Mouse (Mus musculus) thymus, adult 2 months (tissue): ENCODE data around the gene Pax8. TPM values are rescaled to one million over a fixed set of nuclear protein-coding genes. Genes with fewer than 3 reads are reported as not detected.

Experiments
- DNase-seq: peaks from one replicate; pipeline ENCODE4 v3.0.0; 2021
- H3K27ac ChIP-seq: fragments of 200-500 bp; 2 replicates; pipeline ENCODE4 v1.5.1; 2012; ENCODE audit warnings: low read length, control low read depth; ENCODE audit not compliant: control insufficient read depth, insufficient read depth
- H3K27me3 ChIP-seq: fragments of 200-500 bp; 2 replicates; pipeline ENCODE4 v1.6.1; 2012; ENCODE audit warnings: mild to moderate bottlenecking, low read length, moderate library complexity, mixed read lengths; ENCODE audit not compliant: control insufficient read depth, insufficient read depth
- H3K36me3 ChIP-seq: fragments of 200-500 bp; 2 replicates; pipeline ENCODE4 v1.6.1; 2012; ENCODE audit warnings: mild to moderate bottlenecking, low read length, moderate library complexity; ENCODE audit not compliant: control insufficient read depth, insufficient read depth
- H3K4me1 ChIP-seq: fragments of 200-500 bp; replicated peaks from 2 replicates; pipeline ENCODE4 v1.6.1; 2012; ENCODE audit warnings: low read length; ENCODE audit not compliant: control insufficient read depth, insufficient read depth
- H3K4me3 ChIP-seq: fragments of 200-500 bp; 2 replicates; pipeline ENCODE4 v1.5.1; 2012; ENCODE audit warnings: mild to moderate bottlenecking, low read length, control low read depth, moderate library complexity; ENCODE audit not compliant: control insufficient read depth, insufficient read depth
- CTCF ChIP-seq: fragments of 200-500 bp; IDR thresholded peaks from 2 replicates; pipeline ENCODE4 v1.5.1; 2012; ENCODE audit warnings: mild to moderate bottlenecking, control low read depth, low read length, moderate library complexity, borderline replicate concordance; ENCODE audit not compliant: control insufficient read depth, poor library complexity, insufficient read depth; ENCODE audit errors: extremely low read depth
- POLR2A ChIP-seq: fragments of 200-500 bp; IDR thresholded peaks from 2 replicates; pipeline ENCODE4 v1.6.1; 2012; ENCODE audit warnings: mild to moderate bottlenecking, low read length, control low read depth, moderate library complexity; ENCODE audit not compliant: control insufficient read depth, poor library complexity, insufficient read depth; ENCODE audit errors: extremely low read depth
- WGBS: fragments of 180-500 bp; shearing (Covaris S2); methylation state at CpG from one replicate; pipeline ENCODE4 v1.1.7; 2018; 5-methylcytosine and 5-hydroxymethylcytosine counted together
- polyA plus RNA-seq: library from polyadenylated mRNA; depleted of rRNA; stranded (reverse); fragments of >200 nt; gene quantifications from 2 replicates; pipeline ENCODE4 v1.2.3, GENCODE M21; 2012

The Pax8 gene
- polyA plus RNA-seq, 1 experiment, result 0.08 TPM

DNA sequence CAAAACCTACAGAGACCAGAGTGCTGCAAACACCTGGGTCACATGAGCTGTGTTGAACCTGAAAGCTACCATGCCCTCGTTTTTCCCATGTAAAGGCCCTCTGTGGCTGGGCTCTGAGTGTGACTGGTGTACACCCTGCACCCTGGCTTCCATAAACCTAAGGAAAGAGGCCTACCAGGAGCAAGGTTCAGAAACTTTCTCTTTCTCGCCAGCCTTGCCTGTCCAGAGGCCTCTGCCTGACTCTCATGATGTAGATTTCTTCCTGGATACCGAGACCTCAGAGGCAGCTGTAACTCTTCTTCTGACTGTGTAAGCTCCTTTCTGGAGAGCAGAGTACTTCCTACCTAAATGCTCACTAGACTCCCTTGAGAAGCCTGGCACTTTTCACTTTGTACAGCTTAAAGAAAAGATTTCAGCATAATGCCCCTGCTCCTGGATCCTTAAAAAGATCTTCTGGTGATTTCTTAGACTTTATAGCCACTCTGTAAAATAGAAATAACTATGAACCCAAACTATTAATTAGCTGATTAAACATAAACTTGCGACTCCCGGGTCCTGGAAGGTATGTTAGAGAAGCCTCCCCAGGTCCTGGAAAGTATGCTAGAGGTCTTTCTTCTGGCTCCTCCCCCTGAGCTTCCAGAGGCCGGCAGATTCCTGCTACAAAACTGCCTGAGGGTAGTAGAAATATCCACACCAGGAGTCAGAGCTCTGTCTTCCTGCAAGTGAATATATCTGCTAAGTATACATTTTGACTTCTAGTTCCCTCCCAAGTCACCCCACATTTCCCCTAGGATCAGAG is 20.1 kb downstream of the Pax8 start:
- 0 out of 2 replicates have a peak, but pooled peaks cover 2% of the 10 kb centered on the region for H3K27me3 ChIP-seq
- H3K4me1 ChIP-seq, result no peaks in the 10 kb centered on the region
- TF ChIP-seq POLR2A (no peak), CTCF (no peak)
- no peaks in the 10 kb centered on the region for H3K36me3 ChIP-seq
- WGBS, result 76% methylated on average over 6 of the region's 6 CpGs
- H3K27ac ChIP-seq, result no peak overlapping the region
- H3K4me3 ChIP-seq, result no peak overlapping the region
- no peak for DNase-seq

DNA sequence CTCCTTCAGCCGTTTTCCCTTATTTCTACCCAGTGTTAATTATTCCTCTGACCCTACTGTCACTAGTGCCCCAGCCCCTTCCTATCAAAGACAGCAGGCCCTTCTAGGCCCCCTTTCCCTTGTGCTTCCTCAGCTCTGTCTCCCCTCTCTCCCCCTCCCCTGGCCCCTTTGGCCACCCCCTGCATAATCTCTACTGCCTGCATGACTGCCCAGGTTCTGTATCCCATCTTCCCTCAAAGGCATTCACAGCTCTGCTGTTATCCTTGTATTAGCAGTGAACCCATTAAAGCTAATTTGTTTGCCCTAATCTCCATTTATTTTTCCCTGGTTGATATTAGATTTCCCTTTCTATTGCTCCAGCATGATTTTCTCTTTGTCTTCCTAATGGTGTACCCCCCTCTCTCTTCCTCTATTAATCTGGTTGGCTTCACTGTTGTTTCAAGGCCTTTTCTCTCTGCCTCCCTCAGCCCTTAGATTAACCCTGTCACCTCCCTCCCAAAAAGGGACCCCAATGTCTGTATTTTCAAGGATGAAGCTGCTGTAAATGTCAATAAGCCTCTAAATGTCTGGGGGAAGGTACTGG is 20.9 kb downstream of the Pax8 start:
- 0 out of 2 replicates have a peak, but pooled peaks cover under 1% of the 10 kb centered on the region for H3K27me3 ChIP-seq
- WGBS, result 88% methylated on average over 1 of the region's 1 CpGs
- no peak for DNase-seq
- no peaks in the 10 kb centered on the region for H3K4me1 ChIP-seq
- H3K27ac ChIP-seq, result no peak overlapping the region
- H3K4me3 ChIP-seq, result no peak overlapping the region
- no peaks in the 10 kb centered on the region for H3K36me3 ChIP-seq
- TF ChIP-seq POLR2A, result no peak
- no peak for TF ChIP-seq CTCF

GRCm38 (mm10) chr2:24453206-24453605 is 22.2 kb downstream of the Pax8 start:
- Histone ChIP-seq H3K27me3 (no peaks in the 10 kb centered on the region), H3K4me3 (no peak overlapping the region), H3K4me1 (no peaks in the 10 kb centered on the region), H3K27ac (no peak overlapping the region), H3K36me3 (no peaks in the 10 kb centered on the region)
- no peak for DNase-seq
- WGBS, result 90% methylated on average over 5 of the region's 5 CpGs
- TF ChIP-seq CTCF (no peak), POLR2A (no peak)

DNA sequence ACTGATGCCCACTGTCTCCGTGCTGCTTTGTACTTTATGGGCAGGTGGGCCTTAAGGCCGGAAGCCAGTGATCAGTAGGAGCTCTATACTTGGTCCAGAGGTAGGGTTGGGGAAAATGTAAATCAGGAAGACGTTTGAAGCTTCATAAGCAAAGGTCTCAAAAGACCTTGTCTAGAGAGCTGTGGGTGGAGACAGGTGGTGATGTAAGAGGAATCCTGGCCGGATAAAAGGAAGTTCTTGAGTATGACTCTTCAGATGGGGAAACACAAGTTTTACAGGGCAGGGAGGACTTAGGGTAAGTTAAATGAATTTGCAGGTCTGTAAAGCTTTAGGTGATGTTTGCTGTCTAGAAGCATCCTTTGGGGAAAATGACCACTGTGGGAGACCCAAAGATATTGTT is 26.3 kb downstream of the Pax8 start:
- H3K36me3 ChIP-seq, result no peaks in the 10 kb centered on the region
- 65% methylated on average over 4 of the region's 4 CpGs for WGBS
- no peaks in the 10 kb centered on the region for H3K27me3 ChIP-seq
- TF ChIP-seq POLR2A (no peak), CTCF (no peak)
- no peak overlapping the region for H3K27ac ChIP-seq
- no peak overlapping the region for H3K4me3 ChIP-seq
- no peak for DNase-seq
- no peaks in the 10 kb centered on the region for H3K4me1 ChIP-seq

DNA sequence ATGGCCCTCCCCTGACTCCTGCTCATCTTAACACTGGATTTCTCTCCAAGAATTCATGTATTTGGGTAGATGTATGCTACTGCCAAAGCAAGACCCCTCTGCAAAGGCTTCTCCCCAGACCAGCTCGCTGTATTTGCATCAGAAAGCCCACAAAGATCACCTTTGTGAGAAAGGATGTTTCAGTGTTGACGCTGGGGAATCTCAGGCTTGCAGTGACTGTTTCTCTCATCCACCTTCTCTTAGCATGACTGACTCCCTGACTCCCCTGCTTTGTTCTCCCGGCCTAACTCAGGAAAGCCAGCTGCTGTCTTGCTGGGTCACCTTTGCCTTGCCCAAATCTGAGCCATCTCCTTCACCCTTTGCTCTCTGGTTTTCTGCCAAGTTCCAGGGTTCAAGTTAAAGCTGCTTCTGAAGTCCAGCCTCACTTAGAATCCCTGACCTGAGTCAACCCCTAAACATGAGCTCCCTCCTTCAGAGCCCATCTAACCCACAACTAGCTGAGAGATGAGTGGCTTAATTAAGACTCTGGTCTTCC is 32.1 kb downstream of the Pax8 start:
- no peaks in the 10 kb centered on the region for H3K36me3 ChIP-seq
- TF ChIP-seq CTCF, result no peak
- no peak for TF ChIP-seq POLR2A
- no peaks in the 10 kb centered on the region for H3K4me1 ChIP-seq
- no peak overlapping the region for H3K4me3 ChIP-seq
- no peak for DNase-seq
- 86% methylated on average over 3 of the region's 3 CpGs for WGBS
- H3K27ac ChIP-seq, result no peak overlapping the region
- H3K27me3 ChIP-seq, result no peaks in the 10 kb centered on the region

GRCm38 (mm10) chr2:24442303-24442925 is 33.0 kb downstream of the Pax8 start:
- Histone ChIP-seq H3K36me3 (no peaks in the 10 kb centered on the region), H3K27me3 (no peaks in the 10 kb centered on the region), H3K4me3 (no peak overlapping the region), H3K27ac (no peak overlapping the region), H3K4me1 (no peaks in the 10 kb centered on the region)
- TF ChIP-seq CTCF, result no peak
- no peak for TF ChIP-seq POLR2A
- no peak for DNase-seq
- WGBS, result 64% methylated on average over 4 of the region's 4 CpGs
